Mouse (Mus musculus) ES-Bruce4 (cell line): Measurements from ENCODE around the gene Mprip.

ENCODE experiments used
- CTCF ChIP-seq: IDR thresholded peaks from one replicate; pipeline ENCODE4 v1.8.1; 2011; ENCODE audit warnings: low read depth, low read length
- POLR2A ChIP-seq: IDR thresholded peaks from one replicate; pipeline ENCODE4 v1.8.1; 2011; ENCODE audit warnings: low read length; ENCODE audit not compliant: insufficient read depth

GRCm38 (mm10) chr11:59737250-59737649 is 76.1 kb downstream of the Mprip start:
- no peak for TF ChIP-seq POLR2A
- no peak for TF ChIP-seq CTCF
